Mouse (Mus musculus) liver, adult (tissue): ENCODE measurements at regions not wholly inside any gene's neighbourhood (a gene's known extent, or its start where the extent isn't known, plus 50 kb on each side); places are given as distances from the start of the nearest gene placed in this dataset.

ENCODE experiments used
- GATA4 ChIP-seq: IDR thresholded peaks from 2 replicates; pipeline ENCODE4 v1.6.1; 2014; ENCODE audit warnings: mild to moderate bottlenecking, low read length; ENCODE audit not compliant: insufficient replicate concordance

GRCm38 (mm10) chr10:8136662-8137061 lies 180.6 kb upstream of the Tab2 start:
- no peak for TF ChIP-seq GATA4

GRCm38 (mm10) chr10:8135272-8135671 lies 179.2 kb upstream of the Tab2 start:
- no peak for TF ChIP-seq GATA4

GRCm38 (mm10) chr10:8134398-8134797 lies 178.4 kb upstream of the Tab2 start:
- no peak for TF ChIP-seq GATA4

GRCm38 (mm10) chr10:8133451-8133952 lies 177.5 kb upstream of the Tab2 start:
- no peak for TF ChIP-seq GATA4

- no peak for TF ChIP-seq GATA4
Observed at GRCm38 (mm10) chr10:8132795-8133194, 176.8 kb upstream of the Tab2 start.

GRCm38 (mm10) chr10:8130472-8131241 lies 174.6 kb upstream of the Tab2 start:
- no peak for TF ChIP-seq GATA4

GRCm38 (mm10) chr10:8130057-8130456 lies 174.0 kb upstream of the Tab2 start:
- no peak for TF ChIP-seq GATA4

GRCm38 (mm10) chr10:8124124-8124523 lies 168.1 kb upstream of the Tab2 start:
- TF ChIP-seq GATA4, result no peak

GRCm38 (mm10) chr10:8121895-8122294 lies 165.9 kb upstream of the Tab2 start:
- TF ChIP-seq GATA4, result no peak

- no peak for TF ChIP-seq GATA4
Observed at GRCm38 (mm10) chr10:8116821-8117220, 160.8 kb upstream of the Tab2 start.

GRCm38 (mm10) chr10:8114530-8114929 lies 158.5 kb upstream of the Tab2 start:
- no peak for TF ChIP-seq GATA4

- TF ChIP-seq GATA4, result no peak
Observed at GRCm38 (mm10) chr10:8100489-8100888, 144.5 kb upstream of the Tab2 start.

- TF ChIP-seq GATA4, result no peak
Observed at GRCm38 (mm10) chr10:8095924-8096323, 139.9 kb upstream of the Tab2 start.

- TF ChIP-seq GATA4, result no peak
Observed at GRCm38 (mm10) chr10:8095206-8095605, 139.2 kb upstream of the Tab2 start.

- TF ChIP-seq GATA4, result no peak
Observed at GRCm38 (mm10) chr10:8091871-8092552, 136.0 kb upstream of the Tab2 start.

- TF ChIP-seq GATA4, result no peak
Observed at GRCm38 (mm10) chr10:8089296-8089695, 133.3 kb upstream of the Tab2 start.
